Mouse (Mus musculus) forebrain, embryonic 15.5 days (tissue): Measurements from ENCODE around the gene Orai3. TPM values are rescaled to one million over a fixed set of nuclear protein-coding genes. Genes with fewer than 3 reads are reported as not detected.

Source experiments
- ATAC-seq: fragments of 200-750 bp; cut with Nextera tagmentation; replicated peaks from 2 replicates; pipeline ENCODE4 v1.8.0; 2017; ENCODE audit warnings: mild to moderate bottlenecking, moderate TSS enrichment, moderate library complexity
- H3K27ac ChIP-seq: fragments of 300-500 bp; sonication (generic); replicated peaks from 2 replicates; pipeline ENCODE4 v1.5.1; 2015; ENCODE audit warnings: mild to moderate bottlenecking, inconsistent platforms
- H3K27me3 ChIP-seq: fragments of 300-500 bp; sonication (generic); 2 replicates; pipeline ENCODE4 v1.6.1; 2015; ENCODE audit warnings: inconsistent platforms
- H3K36me3 ChIP-seq: fragments of 300-500 bp; sonication (generic); 2 replicates; pipeline ENCODE4 v1.6.1; 2015; ENCODE audit warnings: mild to moderate bottlenecking, inconsistent platforms
- H3K4me1 ChIP-seq: fragments of 300-500 bp; sonication (generic); 2 replicates; pipeline ENCODE4 v1.6.1; 2015; ENCODE audit warnings: inconsistent platforms
- H3K4me2 ChIP-seq: fragments of 300-500 bp; sonication (generic); replicated peaks from 2 replicates; pipeline ENCODE4 v1.6.1; 2015; ENCODE audit warnings: mild to moderate bottlenecking, inconsistent platforms
- H3K4me3 ChIP-seq: fragments of 300-500 bp; sonication (generic); 2 replicates; pipeline ENCODE4 v1.5.1; 2015; ENCODE audit warnings: mild to moderate bottlenecking, inconsistent platforms
- H3K9ac ChIP-seq: fragments of 300-500 bp; sonication (generic); replicated peaks from 2 replicates; pipeline ENCODE4 v1.6.1; 2015; ENCODE audit warnings: mild to moderate bottlenecking, inconsistent platforms
- H3K9me3 ChIP-seq: fragments of 300-500 bp; sonication (generic); 2 replicates; pipeline ENCODE4 v1.6.1; 2016; ENCODE audit warnings: inconsistent platforms
- WGBS: fragments of 180-500 bp; shearing (Covaris S2); methylation state at CpG from one replicate; pipeline ENCODE4 v1.1.7; 2015; ENCODE audit warnings: mixed read lengths; 5-methylcytosine and 5-hydroxymethylcytosine counted together
- polyA plus RNA-seq: library from polyadenylated mRNA; unstranded; fragments of >200 nt; fragmentation: Nextera tagmentation; extraction: Ambion mirVana; gene quantifications from 2 replicates; pipeline ENCODE4 v1.2.1, GENCODE M21; 2015

The Orai3 gene
- polyA plus RNA-seq, 1 experiment from 2014 or later, result 8.7 TPM

- ATAC-seq, result peak; percentile 32
- Histone ChIP-seq H3K9ac (peak overlapping the region; percentile 87), H3K4me2 (peak overlapping the region; percentile 78), H3K36me3 (peaks cover 40% of the 10 kb centered on the region), H3K27me3 (no peaks in the 10 kb centered on the region), H3K4me1 (peaks cover 14% of the 10 kb centered on the region), H3K4me3 (peak overlapping the region; percentile 66), H3K27ac (peak overlapping the region; percentile 99), H3K9me3 (no peaks in the 10 kb centered on the region)
- WGBS, result 2% methylated on average over 55 of the region's 66 CpGs
Measured at GRCm38 (mm10) chr7:127777474-127778266, 8.1 kb downstream of the Orai3 start.

DNA sequence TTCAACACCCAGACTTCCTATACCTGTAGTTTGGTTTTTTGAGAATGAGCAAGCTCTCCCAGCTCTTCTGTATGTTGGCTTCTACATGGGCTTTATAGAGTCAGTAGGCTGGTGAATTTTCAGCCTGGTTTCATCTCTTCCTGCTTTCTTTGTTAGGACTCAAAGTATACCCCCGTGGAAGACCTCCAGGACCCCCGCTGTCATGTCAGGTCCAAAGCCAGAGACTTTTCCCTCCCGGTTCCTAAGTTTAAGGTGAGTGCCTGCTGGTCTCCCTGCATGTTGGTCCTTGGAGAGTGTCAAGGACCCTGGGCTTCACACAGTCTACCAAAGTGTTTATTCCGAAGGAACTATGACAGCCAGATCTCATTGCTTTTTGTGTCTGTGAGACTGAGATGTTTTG is 8.7 kb downstream of the Orai3 start:
- WGBS, result 74% methylated on average over 4 of the region's 4 CpGs
- Histone ChIP-seq H3K4me1 (peaks cover 14% of the 10 kb centered on the region), H3K27ac (no peak overlapping the region), H3K27me3 (no peaks in the 10 kb centered on the region), H3K36me3 (peaks cover 43% of the 10 kb centered on the region), H3K4me2 (peak overlapping the region; percentile 78), H3K4me3 (peak overlapping the region; percentile 66), H3K9ac (peak overlapping the region; percentile 87), H3K9me3 (no peaks in the 10 kb centered on the region)
- no peak for ATAC-seq

DNA sequence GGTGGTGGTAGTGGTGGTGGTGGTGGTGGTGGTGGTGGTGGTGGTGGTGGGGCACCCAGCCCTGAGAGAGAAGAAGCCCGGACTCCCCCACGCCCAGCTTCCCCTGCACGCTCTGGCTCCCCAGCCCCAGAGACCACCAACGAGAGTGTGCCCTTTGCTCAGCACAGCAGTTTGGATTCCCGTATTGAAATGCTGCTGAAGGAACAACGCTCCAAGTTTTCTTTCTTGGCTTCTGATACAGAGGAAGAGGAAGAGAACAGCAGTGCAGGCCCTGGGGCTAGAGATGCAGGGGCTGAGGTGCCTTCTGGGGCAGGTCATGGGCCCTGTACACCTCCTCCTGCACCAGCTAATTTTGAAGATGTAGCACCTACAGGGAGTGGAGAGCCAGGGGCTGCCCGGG is 15.7 kb downstream of the Orai3 start, which contains the start of gene Gm49388:
Gene Gm49388 (plus strand): TSS at position 301 of the 400 bp plus-strand sequence.
- Histone ChIP-seq H3K9ac (no peak within 1 kb of the TSS), H3K4me2 (no peak within 1 kb of the TSS), H3K27me3 (no peaks in the 10 kb centered on the region), H3K27ac (no peak within 1 kb of the TSS), H3K9me3 (no peaks in the 10 kb centered on the region), H3K4me3 (no peak within 1 kb of the TSS), H3K4me1 (no peaks in the 10 kb centered on the region), H3K36me3 (peaks cover 94% of the 10 kb centered on the region)
- 95% methylated on average over 7 of the region's 7 CpGs for WGBS
- no peak for ATAC-seq

DNA sequence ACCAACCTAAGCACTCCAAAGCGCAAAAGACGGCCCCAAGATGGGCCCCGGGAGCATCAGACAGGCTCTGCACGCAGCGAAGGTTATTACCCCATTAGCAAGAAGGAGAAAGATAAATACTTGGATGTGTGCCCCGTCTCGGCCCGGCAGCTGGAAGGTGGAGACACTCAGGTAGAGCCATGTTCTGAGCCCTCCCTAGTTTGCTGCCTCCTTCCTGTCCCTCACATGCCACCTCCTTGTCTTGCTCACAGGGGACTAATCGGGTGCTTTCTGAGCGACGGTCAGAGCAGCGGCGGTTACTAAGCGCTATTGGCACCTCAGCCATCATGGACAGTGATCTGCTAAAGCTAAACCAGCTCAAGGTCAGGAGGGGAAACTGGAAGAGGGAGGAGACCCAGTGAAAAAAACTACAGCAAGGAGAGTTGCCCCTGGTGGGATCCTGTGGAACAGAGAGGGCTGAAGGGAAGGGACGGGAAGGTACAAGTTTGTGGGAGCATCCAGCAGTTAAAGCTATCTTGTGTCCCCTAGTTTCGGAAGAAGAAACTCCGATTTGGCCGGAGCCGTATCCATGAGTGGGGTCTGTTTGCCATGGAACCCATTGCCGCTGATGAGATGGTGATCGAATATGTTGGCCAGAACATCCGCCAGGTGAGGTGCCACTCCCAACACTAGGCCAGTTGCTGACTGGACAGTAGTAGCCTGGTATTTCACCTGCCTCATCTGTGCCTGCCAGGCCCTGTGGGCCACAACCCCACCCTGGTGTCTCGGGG is 27.6 kb downstream of the Orai3 start:
- Histone ChIP-seq H3K4me1 (peaks cover 5% of the 10 kb centered on the region), H3K4me2 (no peak overlapping the region), H3K27me3 (no peaks in the 10 kb centered on the region), H3K27ac (no peak overlapping the region), H3K4me3 (no peak overlapping the region), H3K36me3 (peaks cover 72% of the 10 kb centered on the region), H3K9ac (no peak overlapping the region), H3K9me3 (no peaks in the 10 kb centered on the region)
- WGBS, result 94% methylated on average over 23 of the region's 23 CpGs
- no peak for ATAC-seq

- Histone ChIP-seq H3K9ac (no peak overlapping the region), H3K4me2 (no peak overlapping the region), H3K9me3 (no peaks in the 10 kb centered on the region), H3K36me3 (peaks cover 61% of the 10 kb centered on the region), H3K4me1 (peaks cover 5% of the 10 kb centered on the region), H3K27ac (no peak overlapping the region), H3K27me3 (no peaks in the 10 kb centered on the region), H3K4me3 (no peak overlapping the region)
- ATAC-seq, result no peak
- 88% methylated on average over 4 of the region's 4 CpGs for WGBS
Measured at GRCm38 (mm10) chr7:127798591-127798990, 29.0 kb downstream of the Orai3 start.

DNA sequence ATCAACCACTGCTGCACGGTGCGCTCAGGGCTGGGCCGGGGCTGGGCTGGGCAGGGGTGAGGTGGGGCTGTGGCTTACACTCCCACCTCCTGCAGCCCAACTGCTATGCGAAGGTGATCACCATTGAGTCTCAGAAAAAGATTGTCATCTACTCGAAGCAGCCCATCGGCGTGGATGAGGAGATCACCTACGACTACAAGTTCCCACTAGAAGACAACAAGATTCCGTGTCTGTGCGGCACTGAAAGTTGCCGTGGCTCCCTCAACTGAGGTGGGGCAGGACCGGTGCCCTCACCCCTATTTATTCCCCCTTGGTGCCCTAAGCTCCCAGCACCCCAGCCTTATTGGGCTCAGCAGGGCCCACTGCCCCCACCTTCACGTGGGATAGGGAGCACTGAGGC is 29.6 kb downstream of the Orai3 start:
- Histone ChIP-seq H3K4me2 (no peak overlapping the region), H3K4me1 (peaks cover 5% of the 10 kb centered on the region), H3K9ac (no peak overlapping the region), H3K36me3 (peaks cover 54% of the 10 kb centered on the region), H3K9me3 (no peaks in the 10 kb centered on the region), H3K27me3 (no peaks in the 10 kb centered on the region), H3K27ac (no peak overlapping the region), H3K4me3 (no peak overlapping the region)
- 91% methylated on average over 13 of the region's 13 CpGs for WGBS
- no peak for ATAC-seq

DNA sequence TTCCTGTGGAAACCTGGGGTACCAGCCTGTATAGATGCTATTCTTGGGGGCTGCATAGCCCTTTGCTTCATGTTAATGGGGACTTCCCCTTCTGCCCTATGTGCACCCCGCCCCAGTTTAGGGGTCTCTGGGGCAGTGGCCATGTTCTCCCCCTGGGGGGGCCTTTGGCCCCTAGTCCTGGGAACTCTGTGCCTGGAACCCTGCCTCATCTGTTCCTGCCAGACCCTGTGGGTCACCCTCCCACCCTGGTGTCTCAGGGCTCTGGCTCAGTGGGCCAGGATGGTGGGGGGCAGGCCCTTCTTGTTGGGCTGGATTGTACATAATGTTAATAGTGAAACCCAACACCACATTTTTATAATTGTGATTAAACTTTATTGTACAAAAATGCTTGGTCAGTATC is 30.1 kb downstream of the Orai3 start:
- no peak overlapping the region for H3K27ac ChIP-seq
- peaks cover 54% of the 10 kb centered on the region for H3K36me3 ChIP-seq
- 100% methylated on average over 1 of the region's 1 CpGs for WGBS
- H3K4me2 ChIP-seq, result no peak overlapping the region
- no peaks in the 10 kb centered on the region for H3K27me3 ChIP-seq
- H3K9ac ChIP-seq, result no peak overlapping the region
- ATAC-seq, result peak; percentile 11; the same call in 1 of the 2 replicates
- peaks cover 5% of the 10 kb centered on the region for H3K4me1 ChIP-seq
- H3K9me3 ChIP-seq, result no peaks in the 10 kb centered on the region
- no peak overlapping the region for H3K4me3 ChIP-seq

GRCm38 (mm10) chr7:127800435-127801009 is 30.9 kb downstream of the Orai3 start, which contains the start of gene Hsd3b7:
Hsd3b7 (plus strand) TSS chr7:127800604.
- WGBS, result 26% methylated on average over 6 of the region's 6 CpGs
- H3K4me1 ChIP-seq, result peaks cover 5% of the 10 kb centered on the region
- H3K9ac ChIP-seq, result no peak within 1 kb of the TSS
- H3K27me3 ChIP-seq, result no peaks in the 10 kb centered on the region
- H3K9me3 ChIP-seq, result no peaks in the 10 kb centered on the region
- H3K4me3 ChIP-seq, result no peak within 1 kb of the TSS
- peak; percentile 73 for ATAC-seq
- peaks cover 51% of the 10 kb centered on the region for H3K36me3 ChIP-seq
- H3K27ac ChIP-seq, result no peak within 1 kb of the TSS
- 0 out of 2 replicates have a peak within 1 kb of the TSS, but pooled peaks have one; percentile 15 for H3K4me2 ChIP-seq

DNA sequence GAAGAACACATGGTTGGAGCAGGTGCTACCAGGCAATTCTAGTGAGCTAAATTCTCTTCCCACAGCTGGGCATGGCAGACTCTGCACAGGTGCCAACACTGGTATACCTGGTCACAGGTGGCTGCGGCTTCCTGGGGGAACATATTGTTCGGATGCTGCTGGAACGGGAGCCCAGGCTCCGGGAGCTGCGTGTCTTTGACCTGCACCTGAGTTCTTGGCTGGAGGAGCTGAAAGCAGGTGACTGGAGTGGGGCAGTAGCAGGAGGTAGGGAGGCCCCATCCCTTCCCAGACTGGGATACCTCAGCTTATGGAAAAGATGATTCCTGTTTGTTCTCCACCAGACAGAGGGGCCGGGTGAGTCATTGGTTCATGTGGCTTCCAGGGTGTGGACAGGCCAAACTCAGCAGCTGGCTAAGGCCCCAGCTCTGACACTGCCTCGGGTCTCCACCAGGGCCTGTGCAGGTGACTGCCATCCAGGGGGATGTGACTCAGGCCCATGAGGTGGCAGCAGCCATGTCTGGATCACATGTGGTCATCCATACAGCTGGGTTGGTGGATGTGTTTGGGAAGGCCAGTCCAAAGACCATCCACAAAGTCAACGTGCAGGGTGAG is 31.5 kb downstream of the Orai3 start:
- H3K27me3 ChIP-seq, result no peaks in the 10 kb centered on the region
- H3K9ac ChIP-seq, result no peak overlapping the region
- WGBS, result 92% methylated on average over 8 of the region's 8 CpGs
- no peak overlapping the region for H3K4me2 ChIP-seq
- no peak overlapping the region for H3K27ac ChIP-seq
- H3K4me3 ChIP-seq, result no peak overlapping the region
- H3K4me1 ChIP-seq, result peaks cover 5% of the 10 kb centered on the region
- H3K9me3 ChIP-seq, result no peaks in the 10 kb centered on the region
- H3K36me3 ChIP-seq, result peaks cover 48% of the 10 kb centered on the region
- ATAC-seq, result no peak

- Histone ChIP-seq H3K4me2 (no peak overlapping the region), H3K4me1 (peaks cover 5% of the 10 kb centered on the region), H3K9ac (no peak overlapping the region), H3K9me3 (no peaks in the 10 kb centered on the region), H3K36me3 (peaks cover 36% of the 10 kb centered on the region), H3K4me3 (no peak overlapping the region), H3K27me3 (no peaks in the 10 kb centered on the region), H3K27ac (no peak overlapping the region)
- no peak for ATAC-seq
- WGBS, result 90% methylated on average over 17 of the region's 17 CpGs
Measured at GRCm38 (mm10) chr7:127802313-127802712, 32.7 kb downstream of the Orai3 start.

DNA sequence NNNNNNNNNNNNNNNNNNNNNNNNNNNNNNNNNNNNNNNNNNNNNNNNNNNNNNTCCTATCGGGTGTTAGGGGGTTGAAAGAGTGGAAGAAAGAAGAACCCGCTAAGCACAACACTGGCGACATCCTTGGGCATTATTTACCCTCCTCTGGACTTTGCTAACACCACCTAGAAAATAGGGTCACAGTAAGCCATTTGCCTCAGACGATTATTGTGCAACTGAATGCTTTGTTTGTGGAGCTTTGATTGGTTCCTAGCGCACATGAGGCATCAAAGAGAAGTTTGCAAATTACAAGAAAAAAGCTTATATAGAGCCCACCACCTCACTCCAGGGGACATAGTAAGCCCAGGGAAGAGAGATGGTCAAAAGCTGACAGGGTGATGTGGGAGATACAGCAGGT is 39.2 kb downstream of the Orai3 start:
- Histone ChIP-seq H3K9ac (no peak overlapping the region), H3K27ac (no peak overlapping the region), H3K4me1 (peaks cover 2% of the 10 kb centered on the region), H3K9me3 (no peaks in the 10 kb centered on the region), H3K27me3 (no peaks in the 10 kb centered on the region), H3K4me3 (no peak overlapping the region), H3K4me2 (no peak overlapping the region), H3K36me3 (peaks cover 38% of the 10 kb centered on the region)
- 60% methylated on average over 5 of the region's 5 CpGs for WGBS
- ATAC-seq, result no peak

DNA sequence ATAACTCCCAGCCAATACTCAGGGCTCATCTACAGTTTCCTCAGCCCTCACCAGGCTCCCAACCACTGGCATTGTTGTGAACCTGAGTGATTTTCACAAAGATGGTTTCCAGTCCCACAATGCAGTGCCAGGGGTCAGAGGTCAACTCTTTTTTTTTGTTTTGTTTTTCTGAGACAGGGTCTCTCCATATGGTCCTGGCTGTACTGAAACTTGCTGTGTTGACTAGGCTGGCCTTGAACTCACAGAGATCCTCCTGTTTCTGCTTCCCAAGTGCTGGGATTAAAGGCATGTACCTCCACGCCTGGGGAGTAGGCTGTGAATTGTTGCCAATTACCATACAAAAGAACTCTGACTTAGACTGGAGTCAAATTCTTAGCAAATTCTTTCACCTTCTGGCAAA is 40.2 kb downstream of the Orai3 start:
- H3K4me1 ChIP-seq, result peaks cover 11% of the 10 kb centered on the region
- WGBS, result 81% methylated on average over 1 of the region's 1 CpGs
- H3K9me3 ChIP-seq, result no peaks in the 10 kb centered on the region
- no peak overlapping the region for H3K4me3 ChIP-seq
- H3K4me2 ChIP-seq, result no peak overlapping the region
- ATAC-seq, result no peak
- H3K9ac ChIP-seq, result no peak overlapping the region
- H3K27ac ChIP-seq, result no peak overlapping the region
- peaks cover 37% of the 10 kb centered on the region for H3K36me3 ChIP-seq
- H3K27me3 ChIP-seq, result no peaks in the 10 kb centered on the region
